Mouse (Mus musculus): ENCODE measurements around the gene Prss22. TPM values are rescaled to one million over a fixed set of nuclear protein-coding genes. Genes with fewer than 3 reads are reported as not detected.

Prss22 gene
- not detected for total RNA-seq (2021)
- polyA plus RNA-seq (2012; rRNA removed), result not detected in 2 replicates
- long read RNA-seq, result 0 reads

- intact Hi-C loops (cut with DNase I), result no loop called here
- no peaks in the 10 kb centered on the region for H3K79me2 ChIP-seq (replicated peaks; ENCODE audit: control insufficient read depth, insufficient read depth, low read length)
- WGBS, result 71% methylated on average over 2 of the region's 2 CpGs
- no peak for DNase-seq
- TF ChIP-seq EP300 (IDR thresholded peaks at IDR 0.05; ENCODE audit: insufficient read depth, low read depth, low read length) (no peak), CTCF (IDR thresholded peaks at IDR 0.05) (no peak), POLR2A (IDR thresholded peaks at IDR 0.05; ENCODE audit: insufficient read depth, low read depth, low read length) (no peak)
- H3K9ac ChIP-seq (ENCODE audit: low read depth, low read length), result no peak within 1 kb of the TSS
- H3K27ac ChIP-seq, result no peak within 1 kb of the TSS
- H3K27me3 ChIP-seq (ENCODE audit: control insufficient read depth, insufficient read depth, low read length), result no peaks in the 10 kb centered on the region
- H3K36me3 ChIP-seq (ENCODE audit: control insufficient read depth, insufficient read depth, low read length), result no peaks in the 10 kb centered on the region
- no peaks in the 10 kb centered on the region for H3K4me1 ChIP-seq (ENCODE audit: control insufficient read depth, insufficient read depth, low read length)
- no peak within 1 kb of the TSS for H3K4me3 ChIP-seq
Observed at GRCm38 (mm10) chr17:23997901-23998300, at the start of gene Prss22. TSS of gene Prss22 (minus strand) at chr17:23998100.

GRCm38 (mm10) chr17:24046026-24046425, 48.1 kb upstream of the Prss22 start:
- no peak for DNase-seq
- Histone ChIP-seq H3K4me3 (no peak overlapping the region), H3K27ac (no peak overlapping the region), H3K4me1 (ENCODE audit: control insufficient read depth, insufficient read depth, low read length) (no peaks in the 10 kb centered on the region), H3K36me3 (ENCODE audit: control insufficient read depth, insufficient read depth, low read length) (no peaks in the 10 kb centered on the region), H3K79me2 (replicated peaks; ENCODE audit: control insufficient read depth, insufficient read depth, low read length) (no peaks in the 10 kb centered on the region), H3K9ac (ENCODE audit: low read depth, low read length) (no peak overlapping the region), H3K27me3 (ENCODE audit: control insufficient read depth, insufficient read depth, low read length) (no peaks in the 10 kb centered on the region)
- intact Hi-C loops (cut with DNase I), result no loop called here
- TF ChIP-seq POLR2A (IDR thresholded peaks at IDR 0.05; ENCODE audit: insufficient read depth, low read depth, low read length), result no peak
- TF ChIP-seq EP300 (IDR thresholded peaks at IDR 0.05; ENCODE audit: insufficient read depth, low read depth, low read length), result no peak
- no peak for TF ChIP-seq CTCF (IDR thresholded peaks at IDR 0.05)
- 36% methylated on average over 5 of the region's 5 CpGs for WGBS

GRCm38 (mm10) chr17:24045608-24046007, 47.7 kb upstream of the Prss22 start:
- Histone ChIP-seq H3K4me1 (ENCODE audit: control insufficient read depth, insufficient read depth, low read length) (no peaks in the 10 kb centered on the region), H3K36me3 (ENCODE audit: control insufficient read depth, insufficient read depth, low read length) (no peaks in the 10 kb centered on the region), H3K27me3 (ENCODE audit: control insufficient read depth, insufficient read depth, low read length) (no peaks in the 10 kb centered on the region), H3K79me2 (replicated peaks; ENCODE audit: control insufficient read depth, insufficient read depth, low read length) (no peaks in the 10 kb centered on the region), H3K9ac (ENCODE audit: low read depth, low read length) (no peak overlapping the region), H3K4me3 (no peak overlapping the region), H3K27ac (no peak overlapping the region)
- TF ChIP-seq CTCF (IDR thresholded peaks at IDR 0.05) (no peak), EP300 (IDR thresholded peaks at IDR 0.05; ENCODE audit: insufficient read depth, low read depth, low read length) (no peak), POLR2A (IDR thresholded peaks at IDR 0.05; ENCODE audit: insufficient read depth, low read depth, low read length) (no peak)
- intact Hi-C loops (cut with DNase I), result no loop called here
- 79% methylated on average over 10 of the region's 10 CpGs for WGBS
- no peak for DNase-seq

GRCm38 (mm10) chr17:24044482-24044881, 46.6 kb upstream of the Prss22 start:
- H3K27me3 ChIP-seq (ENCODE audit: control insufficient read depth, insufficient read depth, low read length), result no peaks in the 10 kb centered on the region
- DNase-seq, result no peak
- H3K27ac ChIP-seq, result no peak overlapping the region
- no peaks in the 10 kb centered on the region for H3K36me3 ChIP-seq (ENCODE audit: control insufficient read depth, insufficient read depth, low read length)
- H3K79me2 ChIP-seq (replicated peaks; ENCODE audit: control insufficient read depth, insufficient read depth, low read length), result no peaks in the 10 kb centered on the region
- intact Hi-C loops (cut with DNase I), result no loop called here
- H3K9ac ChIP-seq (ENCODE audit: low read depth, low read length), result no peak overlapping the region
- no peaks in the 10 kb centered on the region for H3K4me1 ChIP-seq (ENCODE audit: control insufficient read depth, insufficient read depth, low read length)
- WGBS, result 55% methylated on average over 5 of the region's 5 CpGs
- no peak for TF ChIP-seq CTCF (IDR thresholded peaks at IDR 0.05)
- no peak for TF ChIP-seq POLR2A (IDR thresholded peaks at IDR 0.05; ENCODE audit: insufficient read depth, low read depth, low read length)
- no peak for TF ChIP-seq EP300 (IDR thresholded peaks at IDR 0.05; ENCODE audit: insufficient read depth, low read depth, low read length)
- no peak overlapping the region for H3K4me3 ChIP-seq

- Histone ChIP-seq H3K36me3 (ENCODE audit: control insufficient read depth, insufficient read depth, low read length) (no peaks in the 10 kb centered on the region), H3K4me1 (ENCODE audit: control insufficient read depth, insufficient read depth, low read length) (no peaks in the 10 kb centered on the region), H3K9ac (ENCODE audit: low read depth, low read length) (no peak within 1 kb of the TSS), H3K27ac (no peak within 1 kb of the TSS), H3K27me3 (ENCODE audit: control insufficient read depth, insufficient read depth, low read length) (no peaks in the 10 kb centered on the region; the same call in 1 of the 2 replicates), H3K4me3 (no peak within 1 kb of the TSS), H3K79me2 (replicated peaks; ENCODE audit: control insufficient read depth, insufficient read depth, low read length) (no peaks in the 10 kb centered on the region)
- intact Hi-C loops (cut with DNase I), result no loop called here
- WGBS, result 62% methylated on average over 4 of the region's 4 CpGs
- no peak for TF ChIP-seq CTCF (IDR thresholded peaks at IDR 0.05)
- TF ChIP-seq POLR2A (IDR thresholded peaks at IDR 0.05; ENCODE audit: insufficient read depth, low read depth, low read length), result no peak
- no peak for TF ChIP-seq EP300 (IDR thresholded peaks at IDR 0.05; ENCODE audit: insufficient read depth, low read depth, low read length)
- DNase-seq, result no peak
Observed at GRCm38 (mm10) chr17:24037844-24038243, 39.9 kb upstream of the Prss22 start, which contains the start of gene Prss27. TSS of gene Prss27 (plus strand) at chr17:24038144.

GRCm38 (mm10) chr17:24037360-24037759, 39.5 kb upstream of the Prss22 start:
- no peak for DNase-seq
- no peaks in the 10 kb centered on the region for H3K79me2 ChIP-seq (replicated peaks; ENCODE audit: control insufficient read depth, insufficient read depth, low read length)
- TF ChIP-seq POLR2A (IDR thresholded peaks at IDR 0.05; ENCODE audit: insufficient read depth, low read depth, low read length) (no peak), CTCF (IDR thresholded peaks at IDR 0.05) (no peak), EP300 (IDR thresholded peaks at IDR 0.05; ENCODE audit: insufficient read depth, low read depth, low read length) (no peak)
- H3K4me1 ChIP-seq (ENCODE audit: control insufficient read depth, insufficient read depth, low read length), result no peaks in the 10 kb centered on the region
- 62% methylated on average over 13 of the region's 13 CpGs for WGBS
- H3K9ac ChIP-seq (ENCODE audit: low read depth, low read length), result no peak overlapping the region
- intact Hi-C loops (cut with DNase I), result no loop called here
- H3K36me3 ChIP-seq (ENCODE audit: control insufficient read depth, insufficient read depth, low read length), result no peaks in the 10 kb centered on the region
- H3K27me3 ChIP-seq (ENCODE audit: control insufficient read depth, insufficient read depth, low read length), result no peaks in the 10 kb centered on the region; the same call in 1 of the 2 replicates
- H3K27ac ChIP-seq, result no peak overlapping the region
- H3K4me3 ChIP-seq, result no peak overlapping the region

Measured in heart, adult 2 months (tissue).